Mouse (Mus musculus) heart, embryonic 11.5 days (tissue): ENCODE data around the gene Them7. TPM values are rescaled to one million over a fixed set of nuclear protein-coding genes. Genes with fewer than 3 reads are reported as not detected.

Experiments used
- ATAC-seq: fragments of 200-750 bp; cut with Nextera tagmentation; replicated peaks from 2 replicates; pipeline ENCODE4 v1.8.0; 2017; ENCODE audit warnings: moderate library complexity; ENCODE audit not compliant: insufficient number of reproducible peaks, low FRiP score, low TSS enrichment
- H3K27ac ChIP-seq: fragments of 300-500 bp; sonication (generic); 2 replicates; pipeline ENCODE4 v1.5.1; 2014; ENCODE audit warnings: mild to moderate bottlenecking, low read depth, low read length
- H3K27me3 ChIP-seq: fragments of 300-500 bp; sonication (generic); 2 replicates; pipeline ENCODE4 v1.6.1; 2014; ENCODE audit warnings: mild to moderate bottlenecking, low read length, mixed read lengths; ENCODE audit not compliant: control insufficient read depth, insufficient read depth
- H3K36me3 ChIP-seq: fragments of 300-500 bp; sonication (generic); 2 replicates; pipeline ENCODE4 v1.6.1; 2014; ENCODE audit warnings: mild to moderate bottlenecking, low read length, moderate library complexity, mixed read lengths; ENCODE audit not compliant: control insufficient read depth, insufficient read depth
- H3K4me1 ChIP-seq: fragments of 300-500 bp; sonication (generic); 2 replicates; pipeline ENCODE4 v1.6.1; 2014; ENCODE audit warnings: low read length; ENCODE audit not compliant: control insufficient read depth, insufficient read depth
- H3K4me2 ChIP-seq: fragments of 300-500 bp; sonication (generic); 2 replicates; pipeline ENCODE4 v1.6.1; 2014; ENCODE audit warnings: mild to moderate bottlenecking, moderate library complexity
- H3K4me3 ChIP-seq: fragments of 300-500 bp; sonication (generic); 2 replicates; pipeline ENCODE4 v1.5.1; 2014; ENCODE audit warnings: low read depth, low read length
- H3K9ac ChIP-seq: fragments of 300-500 bp; sonication (generic); 2 replicates; pipeline ENCODE4 v1.6.1; 2014; ENCODE audit warnings: mild to moderate bottlenecking, low read depth, low read length, moderate library complexity
- H3K9me3 ChIP-seq: fragments of 300-500 bp; sonication (generic); replicated peaks from 2 replicates; pipeline ENCODE4 v1.6.1; 2016; ENCODE audit warnings: low read length; ENCODE audit not compliant: control insufficient read depth
- WGBS: fragments of 180-500 bp; shearing (Covaris S2); extraction: QIAGEN DNeasy Blood & Tissue Kit; methylation state at CpG from one replicate; pipeline ENCODE4 v1.1.7; 2014; ENCODE audit not compliant: insufficient replicate concordance; 5-methylcytosine and 5-hydroxymethylcytosine counted together
- polyA plus RNA-seq: library from polyadenylated mRNA; unstranded; fragments of >200 nt; fragmentation: Nextera tagmentation; extraction: Ambion mirVana; gene quantifications from 2 replicates; pipeline ENCODE4 v1.2.1, GENCODE M21; 2014

The Them7 gene
- polyA plus RNA-seq, 1 experiment from 2014 or later: 1.5 TPM

- no peaks in the 10 kb centered on the region for H3K27me3 ChIP-seq
- H3K9ac ChIP-seq: no peak overlapping the region
- H3K4me1 ChIP-seq: peaks cover 7% of the 10 kb centered on the region; the same call in 1 of the 2 replicates
- no peak overlapping the region for H3K4me2 ChIP-seq
- no peaks in the 10 kb centered on the region for H3K9me3 ChIP-seq
- no peak overlapping the region for H3K27ac ChIP-seq
- no peak overlapping the region for H3K4me3 ChIP-seq
- ATAC-seq: no peak
- 10% methylated on average over 3 of the region's 3 CpGs for WGBS
- no peaks in the 10 kb centered on the region for H3K36me3 ChIP-seq
Measured at GRCm38 (mm10) chr2:105238775-105239174, 14.7 kb downstream of the Them7 start.

DNA sequence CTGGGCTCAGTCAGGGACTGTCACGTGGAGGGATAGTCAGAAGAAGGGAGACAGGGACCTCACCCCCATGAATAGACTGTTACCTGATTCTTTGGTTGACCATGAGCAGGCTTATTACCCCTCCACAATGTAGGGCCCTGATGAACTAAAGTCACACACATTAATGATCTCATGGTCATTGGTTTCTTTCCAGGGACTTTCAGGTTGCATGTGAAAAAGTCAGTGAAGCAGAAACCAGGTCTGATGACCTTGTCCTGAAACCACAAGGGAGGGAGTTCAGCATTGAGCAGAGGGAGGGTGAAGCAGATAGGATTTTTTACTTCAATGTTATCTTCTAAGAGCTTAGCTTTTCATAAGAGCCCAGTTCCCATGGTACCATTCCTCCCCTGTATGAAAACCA lies 16.5 kb downstream of the Them7 start:
- Histone ChIP-seq H3K4me2 (no peak overlapping the region), H3K27me3 (no peaks in the 10 kb centered on the region), H3K9ac (no peak overlapping the region), H3K4me3 (no peak overlapping the region), H3K9me3 (no peaks in the 10 kb centered on the region), H3K36me3 (no peaks in the 10 kb centered on the region), H3K4me1 (peaks cover 4% of the 10 kb centered on the region; the same call in 1 of the 2 replicates), H3K27ac (no peak overlapping the region)
- 42% methylated on average over 1 of the region's 1 CpGs for WGBS
- ATAC-seq: no peak

GRCm38 (mm10) chr2:105242940-105243339 lies 18.8 kb downstream of the Them7 start:
- Histone ChIP-seq H3K9me3 (no peaks in the 10 kb centered on the region), H3K4me1 (no peaks in the 10 kb centered on the region), H3K27ac (no peak overlapping the region), H3K4me2 (no peak overlapping the region), H3K4me3 (no peak overlapping the region), H3K9ac (no peak overlapping the region), H3K27me3 (no peaks in the 10 kb centered on the region), H3K36me3 (no peaks in the 10 kb centered on the region)
- 56% methylated on average over 7 of the region's 7 CpGs for WGBS
- no peak for ATAC-seq

GRCm38 (mm10) chr2:105244733-105245132 lies 20.6 kb downstream of the Them7 start:
- Histone ChIP-seq H3K4me1 (no peaks in the 10 kb centered on the region), H3K27ac (no peak overlapping the region), H3K9me3 (no peaks in the 10 kb centered on the region), H3K36me3 (no peaks in the 10 kb centered on the region), H3K4me2 (no peak overlapping the region), H3K4me3 (no peak overlapping the region), H3K9ac (no peak overlapping the region), H3K27me3 (no peaks in the 10 kb centered on the region)
- no peak for ATAC-seq
- 62% methylated on average over 13 of the region's 13 CpGs for WGBS

DNA sequence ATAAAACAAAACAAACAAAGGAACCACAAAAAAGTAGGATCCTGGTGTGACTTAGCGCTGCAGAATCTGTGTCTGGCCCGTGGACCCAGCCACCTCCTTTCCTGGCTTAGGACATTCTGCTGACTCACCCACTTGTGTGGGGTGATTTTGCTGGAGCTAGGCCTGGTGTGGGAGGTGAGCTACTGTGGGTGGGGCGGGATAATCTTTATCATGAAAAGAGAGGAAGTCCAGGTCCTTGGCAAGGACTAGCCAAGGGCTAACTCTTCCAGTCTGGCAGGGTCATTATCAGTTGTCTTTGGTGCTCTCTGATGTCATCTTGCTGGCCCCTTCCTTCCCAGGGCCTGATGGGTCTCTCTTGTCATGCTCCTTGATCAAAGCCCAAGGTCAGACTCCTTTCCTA lies 27.9 kb downstream of the Them7 start:
- Histone ChIP-seq H3K36me3 (no peaks in the 10 kb centered on the region), H3K27me3 (no peaks in the 10 kb centered on the region), H3K27ac (no peak overlapping the region), H3K9me3 (no peaks in the 10 kb centered on the region), H3K4me3 (no peak overlapping the region), H3K4me1 (no peaks in the 10 kb centered on the region), H3K9ac (no peak overlapping the region), H3K4me2 (no peak overlapping the region)
- 60% methylated on average over 3 of the region's 3 CpGs for WGBS
- no peak for ATAC-seq

GRCm38 (mm10) chr2:105252824-105253223 lies 28.7 kb downstream of the Them7 start:
- H3K27ac ChIP-seq: no peak overlapping the region
- H3K27me3 ChIP-seq: no peaks in the 10 kb centered on the region
- peak; percentile 89 for ATAC-seq
- H3K4me1 ChIP-seq: no peaks in the 10 kb centered on the region
- H3K4me2 ChIP-seq: no peak overlapping the region
- H3K9ac ChIP-seq: no peak overlapping the region
- H3K4me3 ChIP-seq: no peak overlapping the region
- 65% methylated on average over 7 of the region's 7 CpGs for WGBS
- H3K9me3 ChIP-seq: no peaks in the 10 kb centered on the region
- H3K36me3 ChIP-seq: no peaks in the 10 kb centered on the region

DNA sequence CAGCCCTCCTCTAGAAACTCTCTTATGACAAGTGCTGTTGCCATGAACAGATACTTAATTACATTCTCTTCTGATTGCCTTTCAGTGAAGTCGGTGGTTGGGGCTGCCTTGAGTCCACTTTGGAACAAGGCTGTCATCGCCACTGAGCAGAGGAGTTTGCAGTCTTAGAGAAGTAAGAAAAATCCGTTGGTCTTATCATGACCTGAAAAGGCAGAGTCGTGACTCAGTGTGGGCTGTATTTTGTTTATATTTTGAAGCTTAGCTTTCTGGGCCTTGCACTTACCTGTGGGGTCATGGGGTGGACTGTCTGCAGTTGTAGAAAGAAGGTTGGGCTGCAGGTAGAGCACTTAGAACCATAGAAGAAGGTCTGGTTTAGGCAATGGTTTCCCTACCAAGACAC lies 31.3 kb downstream of the Them7 start:
- Histone ChIP-seq H3K9me3 (no peaks in the 10 kb centered on the region), H3K9ac (no peak overlapping the region), H3K4me3 (no peak overlapping the region), H3K27me3 (no peaks in the 10 kb centered on the region), H3K27ac (no peak overlapping the region), H3K4me1 (no peaks in the 10 kb centered on the region), H3K36me3 (no peaks in the 10 kb centered on the region), H3K4me2 (no peak overlapping the region)
- WGBS: 49% methylated on average over 4 of the region's 4 CpGs
- ATAC-seq: no peak

GRCm38 (mm10) chr2:105256427-105257071 lies 32.4 kb downstream of the Them7 start:
- ATAC-seq: no peak
- no peaks in the 10 kb centered on the region for H3K36me3 ChIP-seq
- H3K4me3 ChIP-seq: no peak overlapping the region
- no peak overlapping the region for H3K9ac ChIP-seq
- WGBS: 53% methylated on average over 2 of the region's 2 CpGs
- H3K4me2 ChIP-seq: no peak overlapping the region
- no peaks in the 10 kb centered on the region for H3K4me1 ChIP-seq
- no peak overlapping the region for H3K27ac ChIP-seq
- H3K27me3 ChIP-seq: no peaks in the 10 kb centered on the region
- H3K9me3 ChIP-seq: no peaks in the 10 kb centered on the region

DNA sequence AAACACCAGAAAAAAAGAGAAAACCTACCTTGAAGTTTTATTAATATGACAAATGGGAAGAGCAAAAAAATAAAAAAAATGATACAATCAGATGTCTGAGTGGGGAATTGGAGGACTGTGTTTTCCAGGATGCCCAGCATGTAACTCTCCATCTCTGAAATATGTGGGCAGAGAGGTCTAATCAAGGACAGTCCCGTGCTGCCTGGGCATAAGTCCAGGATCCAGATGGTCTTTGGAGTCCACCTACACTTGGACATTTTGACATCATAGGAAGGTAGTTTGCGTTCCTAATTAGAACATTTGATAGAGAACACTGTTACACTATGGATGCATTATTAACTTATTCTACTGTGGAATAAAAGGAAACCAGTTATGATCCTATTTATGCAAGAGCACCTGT lies 33.3 kb downstream of the Them7 start:
- Histone ChIP-seq H3K4me3 (no peak overlapping the region), H3K9ac (no peak overlapping the region), H3K4me1 (no peaks in the 10 kb centered on the region), H3K4me2 (no peak overlapping the region), H3K9me3 (no peaks in the 10 kb centered on the region), H3K27me3 (no peaks in the 10 kb centered on the region), H3K27ac (no peak overlapping the region), H3K36me3 (no peaks in the 10 kb centered on the region)
- no peak for ATAC-seq
- WGBS: 64% methylated on average over 2 of the region's 2 CpGs
